Mouse (Mus musculus): ENCODE measurements around the gene Serpinf2. TPM values are rescaled to one million over a fixed set of nuclear protein-coding genes. Genes with fewer than 3 reads are reported as not detected.
"Not testable (repeated sequence)": the region's sequence is repeated elsewhere in the genome, so short reads cannot be mapped to it uniquely, and the experiment has no call there.

The Serpinf2 gene
- polyA plus RNA-seq, 1 experiment from 2014 or later, result not detected

DNA sequence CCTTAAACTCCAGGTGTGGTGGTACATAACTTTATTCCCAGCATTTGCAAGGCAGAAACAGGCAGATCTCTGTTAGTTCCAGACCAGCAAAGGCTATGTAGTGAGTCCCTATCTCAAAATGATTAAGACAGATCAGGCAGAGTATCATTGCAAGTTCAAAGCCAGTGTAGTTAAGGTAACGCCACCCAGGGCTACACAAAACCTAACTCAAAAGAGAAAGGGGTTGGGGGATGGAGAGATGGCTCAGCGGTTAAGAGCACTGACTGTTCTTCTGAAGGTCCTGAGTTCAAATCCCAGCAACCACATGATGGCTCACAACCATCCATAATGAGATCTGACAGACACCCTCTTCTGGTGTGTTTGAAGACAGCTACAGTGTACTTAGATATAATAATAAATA lies 16.6 kb upstream of the Serpinf2 start:
- DNase-seq; H3K27me3 ChIP-seq (ENCODE audit: control insufficient read depth, insufficient read depth, low read length); H3K9me3 ChIP-seq (ENCODE audit: control insufficient read depth, low read length); H3K4me2 ChIP-seq (ENCODE audit: low read length); H3K27ac ChIP-seq (replicated peaks; ENCODE audit: low read depth, low read length); H3K4me3 ChIP-seq (replicated peaks; ENCODE audit: low read depth, low read length); ATAC-seq (ENCODE audit: low FRiP score, low TSS enrichment); H3K36me3 ChIP-seq (ENCODE audit: control insufficient read depth, insufficient read depth, low read length); H3K9ac ChIP-seq (replicated peaks; ENCODE audit: low read length): not testable (repeated sequence)
- 95% methylated on average over 2 of the region's 2 CpGs for WGBS
- H3K4me1 ChIP-seq (ENCODE audit: control insufficient read depth, insufficient read depth, low read length), result peaks cover 19% of the 10 kb centered on the region

- peak overlapping the region; percentile 100 for H3K4me2 ChIP-seq (ENCODE audit: low read length)
- H3K36me3 ChIP-seq (ENCODE audit: control insufficient read depth, insufficient read depth, low read length), result peaks cover 10% of the 10 kb centered on the region
- peak overlapping the region; percentile 66 for H3K4me3 ChIP-seq (replicated peaks; ENCODE audit: low read depth, low read length)
- no peaks in the 10 kb centered on the region for H3K9me3 ChIP-seq (ENCODE audit: control insufficient read depth, low read length)
- peak overlapping the region; percentile 53; the same call in 1 of the 2 replicates for H3K27ac ChIP-seq (replicated peaks; ENCODE audit: low read depth, low read length)
- H3K27me3 ChIP-seq (ENCODE audit: control insufficient read depth, insufficient read depth, low read length), result no peaks in the 10 kb centered on the region
- ATAC-seq (ENCODE audit: low FRiP score, low TSS enrichment), result no peak
- peaks cover 18% of the 10 kb centered on the region for H3K4me1 ChIP-seq (ENCODE audit: control insufficient read depth, insufficient read depth, low read length)
- WGBS, result 82% methylated on average over 10 of the region's 10 CpGs
- peak overlapping the region; percentile 75 for H3K9ac ChIP-seq (replicated peaks; ENCODE audit: low read length)
- no peak for DNase-seq
These were observed 15.8 kb upstream of the Serpinf2 start for GRCm38 (mm10) chr11:75455041-75455736.

GRCm38 (mm10) chr11:75453991-75454930 lies 14.9 kb upstream of the Serpinf2 start, which contains the start of gene Wdr81:
Gene Wdr81 (minus strand): TSS chr11:75454717.
- peaks cover 14% of the 10 kb centered on the region for H3K36me3 ChIP-seq (ENCODE audit: control insufficient read depth, insufficient read depth, low read length)
- no peaks in the 10 kb centered on the region for H3K9me3 ChIP-seq (ENCODE audit: control insufficient read depth, low read length)
- H3K4me3 ChIP-seq (replicated peaks; ENCODE audit: low read depth, low read length), result peak within 1 kb of the TSS; percentile 66
- WGBS, result 3% methylated on average over 56 of the region's 56 CpGs
- peak within 1 kb of the TSS; percentile 75 for H3K9ac ChIP-seq (replicated peaks; ENCODE audit: low read length)
- peak within 1 kb of the TSS; percentile 100 for H3K4me2 ChIP-seq (ENCODE audit: low read length)
- H3K4me1 ChIP-seq (ENCODE audit: control insufficient read depth, insufficient read depth, low read length), result peaks cover 12% of the 10 kb centered on the region
- H3K27me3 ChIP-seq (ENCODE audit: control insufficient read depth, insufficient read depth, low read length), result no peaks in the 10 kb centered on the region
- ATAC-seq (ENCODE audit: low FRiP score, low TSS enrichment) (peak; percentile 93), DNase-seq (peak; percentile 94)
- peak within 1 kb of the TSS; percentile 53; the same call in 1 of the 2 replicates for H3K27ac ChIP-seq (replicated peaks; ENCODE audit: low read depth, low read length)

DNA sequence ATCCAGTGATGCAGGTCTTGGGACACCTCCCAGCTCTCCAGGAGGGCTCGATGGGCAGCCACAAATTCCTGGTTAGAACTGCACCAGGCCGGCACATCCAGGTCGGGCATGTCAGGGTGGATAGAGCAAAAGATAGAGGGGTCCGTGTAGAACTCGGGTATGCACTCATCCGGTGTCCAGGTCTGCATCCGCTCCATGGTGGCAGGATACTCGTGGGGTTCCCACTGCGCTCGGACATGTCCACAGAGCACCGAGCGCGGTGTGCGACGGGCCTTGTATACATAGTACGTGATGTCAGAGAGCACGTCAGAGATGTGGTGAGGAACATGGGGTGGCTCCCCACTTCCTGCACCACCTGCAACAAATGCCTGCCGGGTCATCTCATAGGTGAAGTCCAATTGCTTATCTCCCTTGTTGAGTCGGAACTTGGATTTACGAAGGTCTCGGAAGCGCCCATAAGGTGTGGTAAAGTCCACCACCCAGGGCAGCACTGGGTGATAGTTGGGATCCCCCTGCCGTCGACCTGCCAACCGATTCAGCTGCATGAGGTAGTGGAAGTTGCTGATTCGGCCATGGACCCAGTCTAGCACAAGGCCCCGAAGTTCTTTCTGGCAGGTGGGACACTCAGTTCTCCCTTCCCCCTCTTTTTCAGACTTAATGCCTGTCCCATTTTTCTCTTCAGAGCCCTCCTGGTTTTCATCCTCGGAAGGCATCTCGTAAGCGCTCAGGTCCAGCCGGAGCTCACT lies 13.6 kb upstream of the Serpinf2 start:
- Histone ChIP-seq H3K36me3 (ENCODE audit: control insufficient read depth, insufficient read depth, low read length) (peaks cover 27% of the 10 kb centered on the region), H3K27ac (replicated peaks; ENCODE audit: low read depth, low read length) (no peak overlapping the region), H3K4me3 (replicated peaks; ENCODE audit: low read depth, low read length) (no peak overlapping the region), H3K27me3 (ENCODE audit: control insufficient read depth, insufficient read depth, low read length) (no peaks in the 10 kb centered on the region), H3K9me3 (ENCODE audit: control insufficient read depth, low read length) (no peaks in the 10 kb centered on the region), H3K9ac (replicated peaks; ENCODE audit: low read length) (no peak overlapping the region), H3K4me1 (ENCODE audit: control insufficient read depth, insufficient read depth, low read length) (peaks cover 12% of the 10 kb centered on the region), H3K4me2 (ENCODE audit: low read length) (peak overlapping the region; percentile 100)
- DNase-seq, result no peak
- no peak for ATAC-seq (ENCODE audit: low FRiP score, low TSS enrichment)
- WGBS, result 92% methylated on average over 31 of the region's 31 CpGs

GRCm38 (mm10) chr11:75452081-75452480 lies 12.7 kb upstream of the Serpinf2 start:
- Histone ChIP-seq H3K4me1 (ENCODE audit: control insufficient read depth, insufficient read depth, low read length) (peaks cover 12% of the 10 kb centered on the region), H3K27me3 (ENCODE audit: control insufficient read depth, insufficient read depth, low read length) (no peaks in the 10 kb centered on the region), H3K27ac (replicated peaks; ENCODE audit: low read depth, low read length) (no peak overlapping the region), H3K4me3 (replicated peaks; ENCODE audit: low read depth, low read length) (no peak overlapping the region), H3K9ac (replicated peaks; ENCODE audit: low read length) (no peak overlapping the region), H3K4me2 (ENCODE audit: low read length) (no peak overlapping the region), H3K9me3 (ENCODE audit: control insufficient read depth, low read length) (no peaks in the 10 kb centered on the region), H3K36me3 (ENCODE audit: control insufficient read depth, insufficient read depth, low read length) (peaks cover 36% of the 10 kb centered on the region)
- 93% methylated on average over 8 of the region's 8 CpGs for WGBS
- ATAC-seq (ENCODE audit: low FRiP score, low TSS enrichment) (no peak), DNase-seq (no peak)

GRCm38 (mm10) chr11:75450936-75451335 lies 11.5 kb upstream of the Serpinf2 start:
- 87% methylated on average over 15 of the region's 15 CpGs for WGBS
- Histone ChIP-seq H3K27me3 (ENCODE audit: control insufficient read depth, insufficient read depth, low read length) (no peaks in the 10 kb centered on the region), H3K9me3 (ENCODE audit: control insufficient read depth, low read length) (no peaks in the 10 kb centered on the region), H3K4me3 (replicated peaks; ENCODE audit: low read depth, low read length) (no peak overlapping the region), H3K4me1 (ENCODE audit: control insufficient read depth, insufficient read depth, low read length) (peaks cover 12% of the 10 kb centered on the region), H3K9ac (replicated peaks; ENCODE audit: low read length) (no peak overlapping the region; the same call in 1 of the 2 replicates), H3K36me3 (ENCODE audit: control insufficient read depth, insufficient read depth, low read length) (peaks cover 40% of the 10 kb centered on the region), H3K4me2 (ENCODE audit: low read length) (no peak overlapping the region), H3K27ac (replicated peaks; ENCODE audit: low read depth, low read length) (no peak overlapping the region)
- DNase-seq (no peak), ATAC-seq (ENCODE audit: low FRiP score, low TSS enrichment) (no peak)

DNA sequence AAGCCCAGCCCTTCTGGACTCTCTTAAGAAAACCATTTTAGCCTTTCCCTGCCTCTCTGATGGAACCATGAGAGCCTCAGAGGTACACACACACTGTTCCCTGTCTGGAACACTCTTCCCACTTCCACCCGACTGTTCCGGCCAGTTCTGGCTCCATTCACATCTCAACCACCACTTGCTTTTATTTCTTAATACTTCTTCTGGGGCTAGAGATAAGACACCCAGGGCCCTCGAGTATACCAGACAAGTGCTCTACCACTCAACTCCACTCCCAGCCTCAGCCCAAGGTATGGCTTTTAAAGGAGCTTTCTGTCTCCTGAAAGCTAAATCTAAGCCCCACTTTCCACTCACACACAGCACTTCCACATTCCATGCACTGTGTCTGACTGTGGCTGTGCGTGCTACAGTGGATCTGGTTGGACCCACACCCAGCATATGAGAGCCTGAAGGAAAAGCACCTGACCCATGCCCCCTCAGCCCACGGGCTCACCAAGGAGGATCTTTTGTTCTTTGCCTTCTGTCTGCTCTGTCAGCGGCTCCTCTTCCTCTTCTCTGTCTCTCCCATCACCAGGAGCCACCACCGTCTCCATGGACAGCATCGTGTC lies 11.0 kb upstream of the Serpinf2 start:
- Histone ChIP-seq H3K9ac (replicated peaks; ENCODE audit: low read length) (no peak overlapping the region), H3K4me2 (ENCODE audit: low read length) (no peak overlapping the region), H3K4me1 (ENCODE audit: control insufficient read depth, insufficient read depth, low read length) (peaks cover 12% of the 10 kb centered on the region), H3K36me3 (ENCODE audit: control insufficient read depth, insufficient read depth, low read length) (peaks cover 43% of the 10 kb centered on the region), H3K27ac (replicated peaks; ENCODE audit: low read depth, low read length) (no peak overlapping the region), H3K4me3 (replicated peaks; ENCODE audit: low read depth, low read length) (no peak overlapping the region), H3K9me3 (ENCODE audit: control insufficient read depth, low read length) (no peaks in the 10 kb centered on the region), H3K27me3 (ENCODE audit: control insufficient read depth, insufficient read depth, low read length) (no peaks in the 10 kb centered on the region)
- DNase-seq (no peak), ATAC-seq (ENCODE audit: low FRiP score, low TSS enrichment) (no peak)
- 89% methylated on average over 8 of the region's 8 CpGs for WGBS

DNA sequence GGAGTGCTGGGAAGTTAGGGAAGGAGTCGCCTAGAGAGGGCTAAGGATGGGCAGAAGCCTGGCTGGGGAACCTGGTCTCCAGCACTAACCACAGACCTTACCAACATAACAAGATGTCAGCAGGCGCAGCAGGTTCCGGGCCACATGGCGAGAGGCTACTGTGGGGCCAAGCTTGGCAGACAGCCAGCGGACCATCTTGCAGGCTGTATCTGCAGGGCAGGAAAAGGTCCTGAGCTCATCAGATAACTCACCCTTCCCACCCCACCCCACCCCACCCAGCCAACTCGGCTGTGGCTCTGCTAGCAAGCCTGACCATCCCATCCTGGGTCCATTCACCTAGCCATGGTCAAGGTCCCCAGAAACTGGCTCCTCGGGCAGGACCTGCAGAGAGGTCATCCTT lies 10.3 kb upstream of the Serpinf2 start:
- H3K4me2 ChIP-seq (ENCODE audit: low read length), result no peak overlapping the region
- 90% methylated on average over 7 of the region's 7 CpGs for WGBS
- H3K27ac ChIP-seq (replicated peaks; ENCODE audit: low read depth, low read length), result no peak overlapping the region
- H3K27me3 ChIP-seq (ENCODE audit: control insufficient read depth, insufficient read depth, low read length), result no peaks in the 10 kb centered on the region
- DNase-seq (no peak), ATAC-seq (ENCODE audit: low FRiP score, low TSS enrichment) (no peak)
- H3K9ac ChIP-seq (replicated peaks; ENCODE audit: low read length), result no peak overlapping the region
- peaks cover 47% of the 10 kb centered on the region for H3K36me3 ChIP-seq (ENCODE audit: control insufficient read depth, insufficient read depth, low read length)
- H3K4me1 ChIP-seq (ENCODE audit: control insufficient read depth, insufficient read depth, low read length), result peaks cover 7% of the 10 kb centered on the region
- no peak overlapping the region for H3K4me3 ChIP-seq (replicated peaks; ENCODE audit: low read depth, low read length)
- no peaks in the 10 kb centered on the region for H3K9me3 ChIP-seq (ENCODE audit: control insufficient read depth, low read length)

Data from midbrain, embryonic 14.5 days (tissue).